In genomic region chr11:120530085-120530964, GRCm38 (mm10) we compare ENCODE assay signal across 8 mouse cellular contexts. TPM values are rescaled to one million over a fixed set of nuclear protein-coding genes. Genes with fewer than 3 reads are reported as not detected.
DNase-seq lines count a peak whose midpoint lies in the region; ATAC-seq lines count a peak whose summit lies in the region.

Gene Gcgr (plus strand): TSS chr11:120530699.

- H3K4me3 ChIP-seq in heart, embryonic 15.5 days: peak within 1 kb of the TSS; percentile 48
- peak within 1 kb of the TSS; percentile 37 for H3K4me3 ChIP-seq in liver, embryonic 11.5 days (ENCODE audit: low read depth, low read length)
- peak within 1 kb of the TSS; percentile 41 for H3K4me3 ChIP-seq in stomach, embryonic 14.5 days (ENCODE audit: low read depth, low read length)

- H3K4me1 ChIP-seq in heart, embryonic 15.5 days (replicated peaks): peaks cover 20% of the 10 kb centered on the region
- peaks cover 16% of the 10 kb centered on the region for H3K4me1 ChIP-seq in liver, embryonic 11.5 days (replicated peaks; ENCODE audit: control insufficient read depth, insufficient read depth, low read length)
- peaks cover 10% of the 10 kb centered on the region; the same call in 1 of the 2 replicates for H3K4me1 ChIP-seq in stomach, embryonic 14.5 days (ENCODE audit: control insufficient read depth, insufficient read depth, low read length)

- H3K9ac ChIP-seq in heart, embryonic 15.5 days: peak within 1 kb of the TSS; percentile 44
- H3K9ac ChIP-seq in liver, embryonic 11.5 days (ENCODE audit: low read depth, low read length): peak within 1 kb of the TSS; percentile 44
- H3K9ac ChIP-seq in stomach, embryonic 14.5 days (replicated peaks; ENCODE audit: low read depth, low read length): peak within 1 kb of the TSS; percentile 28; the same call in 1 of the 2 replicates

- H3K36me3 ChIP-seq in heart, embryonic 15.5 days: no peaks in the 10 kb centered on the region
- H3K36me3 ChIP-seq in liver, embryonic 11.5 days (ENCODE audit: control insufficient read depth, insufficient read depth, low read length): no peaks in the 10 kb centered on the region
- no peaks in the 10 kb centered on the region for H3K36me3 ChIP-seq in stomach, embryonic 14.5 days (ENCODE audit: control insufficient read depth, insufficient read depth, low read length)

- peak within 1 kb of the TSS; percentile 80 for H3K4me2 ChIP-seq in heart, embryonic 15.5 days
- H3K4me2 ChIP-seq in liver, embryonic 11.5 days: peak within 1 kb of the TSS; percentile 66
- H3K4me2 ChIP-seq in stomach, embryonic 14.5 days (replicated peaks; ENCODE audit: low read depth, low read length): peak within 1 kb of the TSS; percentile 72

- DNase-seq in thymus, postnatal 4 days: peak; percentile 50
- no peak for DNase-seq in thymus, postnatal 10 days (ENCODE audit: low spot score in 2 of 2)
- peak; percentile 47 for DNase-seq in liver, embryonic 11.5 days (ENCODE audit: low spot score)
- no peak for DNase-seq in left cerebral cortex, adult 11 months (ENCODE audit: low spot score)
- no peak for DNase-seq in cerebellum, adult 11-12 months
- no peak for DNase-seq in thymus, postnatal 14 days

- 8% methylated on average over 54 of the region's 62 CpGs for WGBS in heart, embryonic 15.5 days
- WGBS in liver, embryonic 11.5 days: 8% methylated on average over 59 of the region's 62 CpGs
- WGBS in stomach, embryonic 14.5 days: 11% methylated on average over 55 of the region's 62 CpGs

- H3K27me3 ChIP-seq in heart, embryonic 15.5 days: peaks cover 78% of the 10 kb centered on the region
- H3K27me3 ChIP-seq in liver, embryonic 11.5 days (replicated peaks; ENCODE audit: control insufficient read depth, insufficient read depth, low read length): peaks cover 65% of the 10 kb centered on the region
- peaks cover 27% of the 10 kb centered on the region for H3K27me3 ChIP-seq in stomach, embryonic 14.5 days (ENCODE audit: control insufficient read depth, insufficient read depth, low read length)

- H3K27ac ChIP-seq in heart, embryonic 15.5 days: no peak within 1 kb of the TSS
- no peak within 1 kb of the TSS for H3K27ac ChIP-seq in liver, embryonic 11.5 days (ENCODE audit: low read depth, low read length)
- H3K27ac ChIP-seq in stomach, embryonic 14.5 days (ENCODE audit: low read length): no peak within 1 kb of the TSS

- H3K9me3 ChIP-seq in heart, embryonic 15.5 days (replicated peaks): no peaks in the 10 kb centered on the region
- no peaks in the 10 kb centered on the region for H3K9me3 ChIP-seq in liver, embryonic 11.5 days (ENCODE audit: control insufficient read depth, low read length)
- no peaks in the 10 kb centered on the region for H3K9me3 ChIP-seq in stomach, embryonic 14.5 days (ENCODE audit: control insufficient read depth, low read depth, low read length)

- ATAC-seq in heart, embryonic 15.5 days (replicated peaks; ENCODE audit: insufficient number of reproducible peaks, insufficient read depth, low FRiP score, low read depth): peak; percentile 56; the same call in 1 of the 2 replicates
- ATAC-seq in liver, embryonic 11.5 days (replicated peaks; ENCODE audit: low FRiP score): peak; percentile 35; the same call in 1 of the 2 replicates
- ATAC-seq in stomach, embryonic 14.5 days (ENCODE audit: insufficient number of reproducible peaks, insufficient read depth, low FRiP score, low read depth): peak; percentile 40; the same call in 1 of the 2 replicates

RNA-seq across cellular contexts. Expression of gene Gcgr, which starts in this region (rescaled TPM):
- polyA plus RNA-seq in heart, embryonic 15.5 days (2015; fragmentation: Nextera tagmentation; extraction: Ambion mirVana): 2.7 and 2.8 TPM in 2 replicates
- 7.6 and 7.7 TPM in 2 replicates for polyA plus RNA-seq in liver, embryonic 11.5 days (2014; fragmentation: Nextera tagmentation; extraction: Ambion mirVana)
- polyA plus RNA-seq in stomach, embryonic 14.5 days (2014; fragmentation: Nextera tagmentation; extraction: Ambion mirVana): 1.2 and 1.9 TPM in 2 replicates

Comparison
In these comparisons a context has a peak if more than half of its experiments do, and no peak if none do; other contexts are left out.
1. DNase-seq: peak in thymus, postnatal 4 days (single experiment) and liver, embryonic 11.5 days (single experiment); none in thymus, postnatal 10 days (0 of 2), left cerebral cortex, adult 11 months (single experiment), cerebellum, adult 11-12 months (single experiment) and thymus, postnatal 14 days (single experiment).
2. Peak in every context shown above with its lines, with median percentiles within 50 percentile points of each other: ATAC-seq, H3K4me2 ChIP-seq, H3K4me3 ChIP-seq and H3K9ac ChIP-seq.